Mouse (Mus musculus): ENCODE measurements around the gene Dok1. TPM values are rescaled to one million over a fixed set of nuclear protein-coding genes. Genes with fewer than 3 reads are reported as not detected.

Dok1 gene
- not detected for polyA plus RNA-seq (2014; fragmentation: Illumina TruSeq; extraction: RNeasy Lipid Tissue Mini Kit (QIAGEN cat#74804); ENCODE audit: low replicate concordance)

GRCm38 (mm10) chr6:83033249-83034185 is at the start of gene Dok1, which contains the start of gene Loxl3:
Dok1 (minus strand) TSS chr6:83033471.
Loxl3 (plus strand) TSS chr6:83034173.

GRCm38 (mm10) chr6:83077630-83078323 is 44.5 kb upstream of the Dok1 start, which contains the start of gene Pcgf1:
Pcgf1 (plus strand) TSS chr6:83077869.

GRCm38 (mm10) chr6:83070247-83070310 is 36.8 kb upstream of the Dok1 start, which contains the start of gene Tlx2:
Tlx2 (minus strand) TSS chr6:83070293.

GRCm38 (mm10) chr6:83057790-83058189 is 24.5 kb upstream of the Dok1 start, which contains the start of gene Dqx1:
Dqx1 (plus strand) TSS chr6:83057844.

GRCm38 (mm10) chr6:83054871-83055431 is 21.7 kb upstream of the Dok1 start, which contains the start of gene Htra2:
Htra2 (minus strand) TSS chr6:83055273.

GRCm38 (mm10) chr6:83054074-83054851 is 21.0 kb upstream of the Dok1 start, which contains the start of gene Aup1:
Aup1 (plus strand) TSS chr6:83054521.

Other genes starting within 250 kb of the Dok1 start
- 0.11 TPM for gene Sema4f, start 93.7 kb downstream of the Dok1 start, polyA plus RNA-seq (2014; fragmentation: Illumina TruSeq; extraction: RNeasy Lipid Tissue Mini Kit (QIAGEN cat#74804); ENCODE audit: low replicate concordance)
- gene M1ap, start 86.6 kb downstream of the Dok1 start, polyA plus RNA-seq (2014; fragmentation: Illumina TruSeq; extraction: RNeasy Lipid Tissue Mini Kit (QIAGEN cat#74804); ENCODE audit: low replicate concordance) = not detected
- 0.45 TPM for gene Loxl3, start 702 bp upstream of the Dok1 start, polyA plus RNA-seq (2014; fragmentation: Illumina TruSeq; extraction: RNeasy Lipid Tissue Mini Kit (QIAGEN cat#74804); ENCODE audit: low replicate concordance)
- 11.1 TPM for gene Aup1, start 21.1 kb upstream of the Dok1 start, polyA plus RNA-seq (2014; fragmentation: Illumina TruSeq; extraction: RNeasy Lipid Tissue Mini Kit (QIAGEN cat#74804); ENCODE audit: low replicate concordance)
- gene Htra2, start 21.8 kb upstream of the Dok1 start, polyA plus RNA-seq (2014; fragmentation: Illumina TruSeq; extraction: RNeasy Lipid Tissue Mini Kit (QIAGEN cat#74804); ENCODE audit: low replicate concordance) = 2.1 TPM
- gene Dqx1, start 24.4 kb upstream of the Dok1 start, polyA plus RNA-seq (2014; fragmentation: Illumina TruSeq; extraction: RNeasy Lipid Tissue Mini Kit (QIAGEN cat#74804); ENCODE audit: low replicate concordance) = 1.6 TPM
- gene Tlx2, start 36.8 kb upstream of the Dok1 start, polyA plus RNA-seq (2014; fragmentation: Illumina TruSeq; extraction: RNeasy Lipid Tissue Mini Kit (QIAGEN cat#74804); ENCODE audit: low replicate concordance) = not detected
- gene Pcgf1, start 44.4 kb upstream of the Dok1 start, polyA plus RNA-seq (2014; fragmentation: Illumina TruSeq; extraction: RNeasy Lipid Tissue Mini Kit (QIAGEN cat#74804); ENCODE audit: low replicate concordance) = 1.4 TPM
- not detected for gene Lbx2, start 52.9 kb upstream of the Dok1 start, polyA plus RNA-seq (2014; fragmentation: Illumina TruSeq; extraction: RNeasy Lipid Tissue Mini Kit (QIAGEN cat#74804); ENCODE audit: low replicate concordance)
- gene Ccdc142, start 68.1 kb upstream of the Dok1 start, polyA plus RNA-seq (2014; fragmentation: Illumina TruSeq; extraction: RNeasy Lipid Tissue Mini Kit (QIAGEN cat#74804); ENCODE audit: low replicate concordance) = not detected
- 2.8 TPM for gene Gm42688, start 68.1 kb upstream of the Dok1 start, polyA plus RNA-seq (2014; fragmentation: Illumina TruSeq; extraction: RNeasy Lipid Tissue Mini Kit (QIAGEN cat#74804); ENCODE audit: low replicate concordance)
- gene Mrpl53, start 75.6 kb upstream of the Dok1 start, polyA plus RNA-seq (2014; fragmentation: Illumina TruSeq; extraction: RNeasy Lipid Tissue Mini Kit (QIAGEN cat#74804); ENCODE audit: low replicate concordance) = 26.2 TPM
- 1.9 TPM for gene Mogs, start 82.0 kb upstream of the Dok1 start, polyA plus RNA-seq (2014; fragmentation: Illumina TruSeq; extraction: RNeasy Lipid Tissue Mini Kit (QIAGEN cat#74804); ENCODE audit: low replicate concordance)
- gene Wbp1, start 88.1 kb upstream of the Dok1 start, polyA plus RNA-seq (2014; fragmentation: Illumina TruSeq; extraction: RNeasy Lipid Tissue Mini Kit (QIAGEN cat#74804); ENCODE audit: low replicate concordance) = 8.2 TPM
- gene Ino80b, start 92.0 kb upstream of the Dok1 start, polyA plus RNA-seq (2014; fragmentation: Illumina TruSeq; extraction: RNeasy Lipid Tissue Mini Kit (QIAGEN cat#74804); ENCODE audit: low replicate concordance) = not detected
- gene Rtkn, start 102.0 kb upstream of the Dok1 start, polyA plus RNA-seq (2014; fragmentation: Illumina TruSeq; extraction: RNeasy Lipid Tissue Mini Kit (QIAGEN cat#74804); ENCODE audit: low replicate concordance) = not detected
- gene Wdr54, start 122.9 kb upstream of the Dok1 start, polyA plus RNA-seq (2014; fragmentation: Illumina TruSeq; extraction: RNeasy Lipid Tissue Mini Kit (QIAGEN cat#74804); ENCODE audit: low replicate concordance) = not detected
- not detected for gene 1700003E16Rik, start 122.9 kb upstream of the Dok1 start, polyA plus RNA-seq (2014; fragmentation: Illumina TruSeq; extraction: RNeasy Lipid Tissue Mini Kit (QIAGEN cat#74804); ENCODE audit: low replicate concordance)
- gene Dctn1, start 132.4 kb upstream of the Dok1 start, polyA plus RNA-seq (2014; fragmentation: Illumina TruSeq; extraction: RNeasy Lipid Tissue Mini Kit (QIAGEN cat#74804); ENCODE audit: low replicate concordance) = 9.4 TPM
- 11.4 TPM for gene Slc4a5, start 186.4 kb upstream of the Dok1 start, polyA plus RNA-seq (2014; fragmentation: Illumina TruSeq; extraction: RNeasy Lipid Tissue Mini Kit (QIAGEN cat#74804); ENCODE audit: low replicate concordance)

Measured in small intestine, adult 10 weeks (tissue).